Mouse (Mus musculus) kidney, embryonic 15.5 days (tissue): Measurements from ENCODE around the gene Mad1l1. TPM values are rescaled to one million over a fixed set of nuclear protein-coding genes. Genes with fewer than 3 reads are reported as not detected.

Source experiments
- ATAC-seq: fragments of 200-750 bp; cut with Nextera tagmentation; replicated peaks from 2 replicates; pipeline ENCODE4 v1.8.0; 2017; ENCODE audit warnings: moderate TSS enrichment; ENCODE audit not compliant: low FRiP score
- H3K27ac ChIP-seq: fragments of 300-500 bp; sonication (generic); 2 replicates; pipeline ENCODE4 v1.5.1; 2015; ENCODE audit warnings: mild to moderate bottlenecking, inconsistent platforms
- H3K27me3 ChIP-seq: fragments of 300-500 bp; sonication (generic); 2 replicates; pipeline ENCODE4 v1.6.1; 2015; ENCODE audit warnings: inconsistent platforms
- H3K36me3 ChIP-seq: fragments of 300-500 bp; sonication (generic); 2 replicates; pipeline ENCODE4 v1.6.1; 2015; ENCODE audit warnings: inconsistent platforms
- H3K4me1 ChIP-seq: fragments of 300-500 bp; sonication (generic); 2 replicates; pipeline ENCODE4 v1.6.1; 2015; ENCODE audit warnings: inconsistent platforms
- H3K4me2 ChIP-seq: fragments of 300-500 bp; sonication (generic); 2 replicates; pipeline ENCODE4 v1.6.1; 2015; ENCODE audit warnings: moderate library complexity, mild to moderate bottlenecking, inconsistent platforms
- H3K4me3 ChIP-seq: fragments of 300-500 bp; sonication (generic); replicated peaks from 2 replicates; pipeline ENCODE4 v1.5.1; 2015; ENCODE audit warnings: mild to moderate bottlenecking, inconsistent platforms
- H3K9ac ChIP-seq: fragments of 300-500 bp; sonication (generic); 2 replicates; pipeline ENCODE4 v1.6.1; 2015; ENCODE audit warnings: mild to moderate bottlenecking, inconsistent platforms
- H3K9me3 ChIP-seq: fragments of 300-500 bp; sonication (generic); replicated peaks from 2 replicates; pipeline ENCODE4 v1.6.1; 2016; ENCODE audit warnings: inconsistent platforms
- WGBS: fragments of 180-500 bp; shearing (Covaris S2); methylation state at CpG from one replicate; pipeline ENCODE4 v1.1.7; 2015; ENCODE audit warnings: mixed read lengths; 5-methylcytosine and 5-hydroxymethylcytosine counted together
- polyA plus RNA-seq: library from polyadenylated mRNA; unstranded; fragments of >200 nt; fragmentation: Nextera tagmentation; extraction: Ambion mirVana; gene quantifications from 2 replicates; pipeline ENCODE4 v1.2.1, GENCODE M21; 2015

Mad1l1 gene
- polyA plus RNA-seq, 1 experiment from 2014 or later = 53.0 TPM

GRCm38 (mm10) chr5:139964391-139964790 is 357.0 kb downstream of the Mad1l1 start:
- Histone ChIP-seq H3K9me3 (no peaks in the 10 kb centered on the region), H3K36me3 (no peaks in the 10 kb centered on the region), H3K4me2 (no peak overlapping the region), H3K27ac (no peak overlapping the region), H3K4me1 (peaks cover 12% of the 10 kb centered on the region; the same call in 1 of the 2 replicates), H3K27me3 (no peaks in the 10 kb centered on the region), H3K9ac (no peak overlapping the region), H3K4me3 (no peak overlapping the region)
- ATAC-seq = no peak
- WGBS = 43% methylated on average over 5 of the region's 5 CpGs

- H3K27me3 ChIP-seq = no peaks in the 10 kb centered on the region
- H3K9me3 ChIP-seq = no peaks in the 10 kb centered on the region
- WGBS = 89% methylated on average over 4 of the region's 4 CpGs
- no peak overlapping the region for H3K27ac ChIP-seq
- no peaks in the 10 kb centered on the region for H3K36me3 ChIP-seq
- ATAC-seq = no peak
- H3K4me3 ChIP-seq = no peak overlapping the region
- peaks cover 28% of the 10 kb centered on the region for H3K4me1 ChIP-seq
- H3K9ac ChIP-seq = no peak overlapping the region
- no peak overlapping the region for H3K4me2 ChIP-seq
Observed at GRCm38 (mm10) chr5:139959741-139960140, 361.6 kb downstream of the Mad1l1 start.

Other genes starting within 250 kb of the Mad1l1 start
- 54.8 and 60.1 TPM in 2 replicates for gene Nudt1, start 104 bp upstream of the Mad1l1 start, polyA plus RNA-seq
- gene Mrm2, start 10.3 kb upstream of the Mad1l1 start, polyA plus RNA-seq = 20.0 and 21.0 TPM in 2 replicates
- 25.3 and 27.0 TPM in 2 replicates for gene Snx8, start 67.7 kb upstream of the Mad1l1 start, polyA plus RNA-seq
- gene Eif3b, start 97.8 kb upstream of the Mad1l1 start, polyA plus RNA-seq = 116 and 127 TPM in 2 replicates
- not detected in 2 replicates for gene Gm4869, start 124.1 kb upstream of the Mad1l1 start, polyA plus RNA-seq
- 21.9 and 22.4 TPM in 2 replicates for gene Chst12, start 184.0 kb upstream of the Mad1l1 start, polyA plus RNA-seq
- 0.45 TPM in 1 of 2 replicates, not detected in the other for gene Grifin, start 243.5 kb upstream of the Mad1l1 start, polyA plus RNA-seq